Mouse (Mus musculus) heart, adult 2 months (tissue): ENCODE data around the gene Rnf25.

Experiments
- CTCF ChIP-seq: fragments of 200-600 bp; IDR thresholded peaks from 2 replicates; pipeline ENCODE4 v1.8.1; 2022; ENCODE audit warnings: antibody characterized with exemption, mild to moderate bottlenecking, moderate library complexity
- EP300 ChIP-seq: fragments of 200-500 bp; IDR thresholded peaks from 2 replicates; pipeline ENCODE4 v1.6.1; 2011; ENCODE audit warnings: low read depth, low read length, control low read depth; ENCODE audit not compliant: insufficient read depth
- POLR2A ChIP-seq: fragments of 200-500 bp; IDR thresholded peaks from 2 replicates; pipeline ENCODE4 v1.6.1; 2011; ENCODE audit warnings: mild to moderate bottlenecking, low read depth, low read length, control low read depth; ENCODE audit not compliant: insufficient read depth

GRCm38 (mm10) chr1:74559061-74559460, 42.1 kb downstream of the Rnf25 start:
- TF ChIP-seq CTCF = no peak
- TF ChIP-seq EP300 = no peak
- no peak for TF ChIP-seq POLR2A
